In the genomic region with DNA sequence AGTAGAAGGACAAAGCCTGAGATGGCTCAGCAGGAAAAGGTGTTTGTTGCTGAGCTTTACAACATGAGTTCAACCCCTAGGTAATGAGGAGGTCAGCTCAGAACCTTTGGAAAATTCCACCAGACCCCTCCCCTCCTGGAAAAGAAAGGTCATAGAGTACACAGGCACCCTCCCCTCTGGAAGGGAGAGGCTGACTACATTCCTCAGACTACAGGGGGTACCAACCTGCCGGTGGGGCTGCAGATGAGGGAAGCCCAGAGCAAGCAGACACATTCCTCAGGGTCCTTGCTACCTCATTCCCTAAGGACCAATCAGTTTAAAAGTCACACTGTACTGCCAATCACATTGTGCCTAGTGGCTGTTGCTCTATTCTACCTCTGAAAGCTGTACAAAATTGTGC, we compare ENCODE assay signal across 26 mouse cellular contexts. TPM values are rescaled to one million over a fixed set of nuclear protein-coding genes. Genes with fewer than 3 reads are reported as not detected.
"Had no signal": no experiment of that assay in that cellular context is flagged by ENCODE, and none has a peak within 500 bp of the region (broad histone marks: within the 10 kb centered on the region; RNA-seq: fewer than 3 reads in every experiment).

No protein-coding gene starts in this region.

- DNase-seq: liver, postnatal 0 days; lung, adult 2 months; lung, postnatal 14 days; lung, postnatal 36 days; retina, postnatal 1 day; right cerebral cortex, adult 18-20 months; right cerebral cortex, postnatal 25 days; right cerebral cortex, postnatal 4 days; spleen, adult 18-20 months; thymus, adult 18-20 months; thymus, postnatal 14 days; thymus, postnatal 36 days had no signal

- H3K9me3 ChIP-seq: lung, embryonic 15.5 days; megakaryocyte, embryonic 14.5 days; midbrain, embryonic 13.5 days; midbrain, embryonic 15.5 days; neural tube, embryonic 13.5 days; neural tube, embryonic 15.5 days had no signal

- H3K36me3 ChIP-seq: lung, embryonic 15.5 days; midbrain, embryonic 13.5 days; midbrain, embryonic 15.5 days; neural tube, embryonic 13.5 days; neural tube, embryonic 15.5 days had no signal

- H3K4me1 ChIP-seq: lung, embryonic 15.5 days; midbrain, embryonic 13.5 days; midbrain, embryonic 15.5 days; neural tube, embryonic 15.5 days had no signal

- H3K27ac ChIP-seq: lung, embryonic 15.5 days; macrophage; midbrain, embryonic 13.5 days; midbrain, embryonic 15.5 days; neural tube, embryonic 13.5 days; neural tube, embryonic 15.5 days had no signal

- ATAC-seq: liver, postnatal 0 days; lung, postnatal 0 days; midbrain, embryonic 13.5 days; midbrain, embryonic 15.5 days had no signal

- H3K9ac ChIP-seq: liver, postnatal 0 days; lung, embryonic 15.5 days; midbrain, embryonic 13.5 days; midbrain, embryonic 15.5 days; neural tube, embryonic 13.5 days; neural tube, embryonic 15.5 days had no signal

- H3K4me3 ChIP-seq: lung, embryonic 15.5 days; megakaryocyte, embryonic 14.5 days; midbrain, embryonic 13.5 days; midbrain, embryonic 15.5 days; myocyte; neural tube, embryonic 13.5 days; neural tube, embryonic 15.5 days had no signal

- H3K4me2 ChIP-seq: lung, embryonic 15.5 days; midbrain, embryonic 11.5 days; midbrain, embryonic 13.5 days; midbrain, embryonic 15.5 days; neural tube, embryonic 13.5 days; neural tube, embryonic 15.5 days had no signal

RNA-seq across cellular contexts. Expression of gene AU015836, which starts 48.4 kb away (rescaled TPM):
- total RNA-seq: megakaryocyte progenitor cell, adult 5-6 weeks had no signal
- polyA plus RNA-seq: liver, postnatal 0 days; lung, embryonic 15.5 days; lung, postnatal 0 days; macrophage; midbrain, embryonic 13.5 days; midbrain, embryonic 15.5 days; myocyte; neural tube, embryonic 11.5 days; neural tube, embryonic 13.5 days; neural tube, embryonic 15.5 days; small intestine, adult 2 months; thymus, postnatal 0 days had no signal
